Mouse (Mus musculus) left cerebral cortex, adult 18-20 months (tissue): Measurements from ENCODE around the gene Dynlt1a. TPM values are rescaled to one million over a fixed set of nuclear protein-coding genes. Genes with fewer than 3 reads are reported as not detected.
A peak's percentile ranks its signal among the peaks of the same experiment; 100 is the strongest.
"Not testable (repeated sequence)": the region's sequence is repeated elsewhere in the genome, so short reads cannot be mapped to it uniquely, and the experiment has no call there.

ENCODE experiments used
- DNase-seq, 2 experiments: peaks; one replicate each; pipeline ENCODE4 v3.0.0; 2021 to 2022; ENCODE audit warnings: low spot score in 2 of 2, mixed read lengths in 1 of 2
- total RNA-seq, 2 experiments: library from RNA; stranded (reverse); gene quantifications; 2 replicates each; pipeline ENCODE4 v1.2.3; 2021

Gene Dynlt1a
- total RNA-seq, 2 experiments from 2014 or later, result 12.2 to 13.8 TPM

GRCm38 (mm10) chr17:6293882-6294281 lies 23.4 kb downstream of the Dynlt1a start:
- not testable (repeated sequence) for DNase-seq

- DNase-seq, result not testable (repeated sequence)
These were observed 28.3 kb downstream of the Dynlt1a start for GRCm38 (mm10) chr17:6289045-6289444.

GRCm38 (mm10) chr17:6286169-6286568 lies 31.1 kb downstream of the Dynlt1a start:
- DNase-seq, result not testable (repeated sequence)

GRCm38 (mm10) chr17:6283137-6283536 lies 34.2 kb downstream of the Dynlt1a start:
- not testable (repeated sequence) for DNase-seq

- DNase-seq, result peak in 1 of 2 experiments; percentile 3
These were observed 36.8 kb downstream of the Dynlt1a start for GRCm38 (mm10) chr17:6280513-6280912.

- not testable (repeated sequence) for DNase-seq
These were observed 37.5 kb downstream of the Dynlt1a start for GRCm38 (mm10) chr17:6279772-6280171.

GRCm38 (mm10) chr17:6279205-6279604 lies 38.1 kb downstream of the Dynlt1a start:
- DNase-seq, result not testable (repeated sequence)

GRCm38 (mm10) chr17:6274693-6275092 lies 42.6 kb downstream of the Dynlt1a start:
- not testable (repeated sequence) for DNase-seq

- not testable (repeated sequence) for DNase-seq
These were observed 45.3 kb downstream of the Dynlt1a start for GRCm38 (mm10) chr17:6271970-6272369.

GRCm38 (mm10) chr17:6270840-6271239 lies 46.5 kb downstream of the Dynlt1a start:
- not testable (repeated sequence) for DNase-seq

- not testable (repeated sequence) for DNase-seq
These were observed 47.1 kb downstream of the Dynlt1a start for GRCm38 (mm10) chr17:6269876-6270831.

- peak; percentile 63 to 83 for DNase-seq
These were observed 60.2 kb downstream of the Dynlt1a start for GRCm38 (mm10) chr17:6257070-6257456.

GRCm38 (mm10) chr17:6256400-6257069 lies 60.8 kb downstream of the Dynlt1a start, which contains the start of gene Tmem181a:
Gene Tmem181a, plus strand, starts transcription at chr17:6256860.
- not testable (repeated sequence) for DNase-seq

Other genes starting within 250 kb of the Dynlt1a start
- gene Serac1, start 237.8 kb downstream of the Dynlt1a start, total RNA-seq, result 10 to 100 TPM; 16.1 to 17.3 TPM
- gene Gtf2h5, start 237.7 kb downstream of the Dynlt1a start, total RNA-seq, result 100 to 1,000 TPM; 104 to 113 TPM
- 100 to 1,000 TPM; 355 to 366 TPM for gene Tulp4, start 211.1 kb downstream of the Dynlt1a start, total RNA-seq
- gene Tmem181a, start 60.6 kb downstream of the Dynlt1a start, total RNA-seq, result 10 to 100 TPM; 58.9 to 59.5 TPM
- gene Dynlt1b, start 112.6 kb upstream of the Dynlt1a start, total RNA-seq, result 10 to 100 TPM; 38.0 to 39.8 TPM